Mouse (Mus musculus): ENCODE measurements around the gene Apod. TPM values are rescaled to one million over a fixed set of nuclear protein-coding genes. Genes with fewer than 3 reads are reported as not detected.

Gene Apod
- polyA plus RNA-seq, 1 experiment from 2014 or later = 7.8 TPM

DNA sequence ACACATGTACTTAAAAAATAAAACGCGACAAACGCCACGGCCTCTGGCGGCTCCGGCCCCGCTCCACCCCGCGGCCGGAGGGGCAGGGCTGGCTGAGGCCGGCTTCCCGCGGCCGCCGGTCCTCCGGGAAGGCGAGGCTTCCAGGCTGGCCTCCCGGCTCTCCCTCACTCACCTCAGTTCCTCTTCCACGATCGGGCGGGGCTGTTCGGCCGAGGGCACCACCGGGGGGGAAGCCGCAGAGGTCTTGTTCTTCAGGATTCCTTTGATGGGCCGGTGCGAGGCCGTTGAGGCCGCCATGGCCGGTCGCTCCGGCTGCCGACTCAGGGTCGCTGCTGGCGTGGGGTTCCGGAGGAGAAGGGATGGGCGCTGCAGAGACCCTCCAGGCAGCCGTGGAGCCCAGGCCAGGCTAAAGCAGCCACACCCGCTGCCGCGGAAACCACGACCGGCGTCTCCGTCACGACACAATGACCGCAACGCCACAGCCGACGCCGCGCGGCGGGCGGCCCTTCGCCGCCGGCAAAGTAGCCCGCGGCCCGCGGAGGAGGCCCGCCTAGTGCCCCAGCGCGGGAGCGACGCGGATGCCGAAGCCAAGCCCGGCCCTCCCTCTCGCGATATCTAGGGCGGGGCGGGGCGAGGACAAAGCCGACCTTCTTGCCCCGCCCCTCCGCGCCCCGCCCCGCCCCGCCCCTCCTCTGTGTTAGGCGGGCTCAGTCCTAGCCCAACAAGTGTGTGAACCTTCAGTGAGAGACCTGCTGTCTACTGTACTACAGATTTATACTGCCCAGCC, 39.7 kb downstream of the Apod start, which contains the start of gene Ppp1r2:
Gene Ppp1r2 (minus strand): TSS at position 604 of the 787 bp plus-strand sequence.
- peak within 1 kb of the TSS; percentile 86 for H3K27ac ChIP-seq (replicated peaks; ENCODE audit: low read depth, low read length)
- peak within 1 kb of the TSS; percentile 66 for H3K4me2 ChIP-seq (ENCODE audit: low read depth, severe bottlenecking)
- ATAC-seq (ENCODE audit: insufficient number of reproducible peaks, low FRiP score, low TSS enrichment, low read depth) (peak; percentile 91), DNase-seq (ENCODE audit: low spot score) (peak; percentile 94)
- peak within 1 kb of the TSS; percentile 95 for H3K9ac ChIP-seq (ENCODE audit: low read length)
- H3K36me3 ChIP-seq (ENCODE audit: control insufficient read depth, insufficient read depth, low read length) = peaks cover 2% of the 10 kb centered on the region; the same call in 1 of the 2 replicates
- peaks cover 14% of the 10 kb centered on the region; the same call in 1 of the 2 replicates for H3K4me1 ChIP-seq (ENCODE audit: control insufficient read depth, insufficient read depth, low read length)
- WGBS = under 1% methylated on average over 73 of the region's 83 CpGs
- H3K9me3 ChIP-seq (ENCODE audit: control insufficient read depth, low read length) = no peaks in the 10 kb centered on the region
- peak within 1 kb of the TSS; percentile 96 for H3K4me3 ChIP-seq (ENCODE audit: low read depth, low read length)
- H3K27me3 ChIP-seq (ENCODE audit: control insufficient read depth, insufficient read depth, low read length) = no peaks in the 10 kb centered on the region

DNA sequence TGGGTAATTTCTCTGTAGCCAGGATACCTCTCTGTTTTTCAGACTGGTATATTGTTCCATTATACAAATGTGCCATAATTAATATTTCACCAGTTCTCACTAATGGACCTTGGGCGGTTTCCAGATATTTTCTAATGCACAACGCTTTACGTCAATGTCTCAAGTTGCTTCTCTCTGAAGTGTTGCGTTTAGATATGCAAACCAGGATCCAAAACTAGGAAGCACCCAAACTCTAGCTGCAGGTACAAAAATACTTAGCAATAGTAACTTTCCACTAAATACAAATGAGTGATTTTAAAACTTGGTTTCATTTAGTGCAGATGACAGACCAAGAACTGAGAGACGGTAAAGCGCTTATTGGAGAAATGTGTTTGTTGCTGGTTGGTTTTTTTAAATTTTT, 40.5 kb downstream of the Apod start:
- peaks cover 14% of the 10 kb centered on the region; the same call in 1 of the 2 replicates for H3K4me1 ChIP-seq (ENCODE audit: control insufficient read depth, insufficient read depth, low read length)
- no peak overlapping the region for H3K27ac ChIP-seq (replicated peaks; ENCODE audit: low read depth, low read length)
- peaks cover 2% of the 10 kb centered on the region; the same call in 1 of the 2 replicates for H3K36me3 ChIP-seq (ENCODE audit: control insufficient read depth, insufficient read depth, low read length)
- peak overlapping the region; percentile 66 for H3K4me2 ChIP-seq (ENCODE audit: low read depth, severe bottlenecking)
- H3K4me3 ChIP-seq (ENCODE audit: low read depth, low read length) = peak overlapping the region; percentile 96
- peak overlapping the region; percentile 95 for H3K9ac ChIP-seq (ENCODE audit: low read length)
- DNase-seq (ENCODE audit: low spot score) (no peak), ATAC-seq (ENCODE audit: insufficient number of reproducible peaks, low FRiP score, low TSS enrichment, low read depth) (no peak)
- 7% methylated on average over 6 of the region's 6 CpGs for WGBS
- no peaks in the 10 kb centered on the region for H3K27me3 ChIP-seq (ENCODE audit: control insufficient read depth, insufficient read depth, low read length)
- no peaks in the 10 kb centered on the region for H3K9me3 ChIP-seq (ENCODE audit: control insufficient read depth, low read length)

DNA sequence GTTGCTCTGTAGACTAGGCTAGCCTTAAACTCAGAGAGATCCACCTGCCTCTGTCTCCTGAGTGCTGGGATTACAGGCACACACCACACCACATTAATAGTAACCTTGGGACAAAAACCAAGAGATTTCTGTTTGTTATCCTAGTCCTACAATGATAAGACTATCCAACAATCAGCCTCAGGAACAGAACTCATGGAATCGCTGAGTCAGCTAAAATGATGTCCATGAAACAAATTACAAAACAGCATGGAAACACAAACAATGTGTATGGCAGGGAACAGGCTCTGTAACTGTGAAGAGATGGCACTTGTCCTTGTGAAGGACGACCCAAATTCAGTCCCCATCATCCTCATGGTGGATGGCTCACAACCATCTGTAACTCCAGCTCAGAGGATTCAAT, 47.9 kb downstream of the Apod start:
- ATAC-seq (ENCODE audit: insufficient number of reproducible peaks, low FRiP score, low TSS enrichment, low read depth) = no peak
- Histone ChIP-seq H3K4me2 (ENCODE audit: low read depth, severe bottlenecking) (no peak overlapping the region), H3K4me3 (ENCODE audit: low read depth, low read length) (no peak overlapping the region), H3K4me1 (ENCODE audit: control insufficient read depth, insufficient read depth, low read length) (no peaks in the 10 kb centered on the region), H3K27ac (replicated peaks; ENCODE audit: low read depth, low read length) (no peak overlapping the region), H3K9ac (ENCODE audit: low read length) (no peak overlapping the region), H3K36me3 (ENCODE audit: control insufficient read depth, insufficient read depth, low read length) (peaks cover 2% of the 10 kb centered on the region; the same call in 1 of the 2 replicates), H3K27me3 (ENCODE audit: control insufficient read depth, insufficient read depth, low read length) (no peaks in the 10 kb centered on the region), H3K9me3 (ENCODE audit: control insufficient read depth, low read length) (no peaks in the 10 kb centered on the region)
- DNase-seq (ENCODE audit: low spot score) = no peak
- 87% methylated on average over 2 of the region's 2 CpGs for WGBS

DNA sequence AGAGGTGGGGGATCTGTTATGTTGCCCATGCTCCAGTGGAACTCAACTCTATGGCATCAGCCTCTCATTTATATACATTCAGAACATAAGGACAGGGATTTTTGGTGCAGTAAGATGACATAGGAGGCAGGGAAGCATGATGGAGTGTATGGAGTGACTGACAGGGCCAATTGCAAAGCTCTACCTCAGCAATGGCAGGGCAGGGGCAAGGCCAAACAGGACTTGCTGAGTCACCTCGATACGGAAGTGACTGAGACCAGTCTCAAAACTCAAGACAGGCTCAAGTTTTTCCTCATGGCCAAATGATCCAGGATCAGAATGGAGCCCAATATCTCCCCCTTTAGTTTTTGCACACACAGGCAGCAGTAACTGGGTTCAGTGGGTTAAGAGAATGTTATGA, 58.5 kb downstream of the Apod start:
- Histone ChIP-seq H3K9ac (ENCODE audit: low read length) (no peak overlapping the region), H3K4me1 (ENCODE audit: control insufficient read depth, insufficient read depth, low read length) (no peaks in the 10 kb centered on the region), H3K27me3 (ENCODE audit: control insufficient read depth, insufficient read depth, low read length) (no peaks in the 10 kb centered on the region), H3K36me3 (ENCODE audit: control insufficient read depth, insufficient read depth, low read length) (peaks cover 4% of the 10 kb centered on the region; the same call in 1 of the 2 replicates), H3K4me3 (ENCODE audit: low read depth, low read length) (no peak overlapping the region), H3K9me3 (ENCODE audit: control insufficient read depth, low read length) (no peaks in the 10 kb centered on the region), H3K27ac (replicated peaks; ENCODE audit: low read depth, low read length) (no peak overlapping the region), H3K4me2 (ENCODE audit: low read depth, severe bottlenecking) (no peak overlapping the region)
- no peak for DNase-seq (ENCODE audit: low spot score)
- 94% methylated on average over 2 of the region's 2 CpGs for WGBS
- ATAC-seq (ENCODE audit: insufficient number of reproducible peaks, low FRiP score, low TSS enrichment, low read depth) = no peak

DNA sequence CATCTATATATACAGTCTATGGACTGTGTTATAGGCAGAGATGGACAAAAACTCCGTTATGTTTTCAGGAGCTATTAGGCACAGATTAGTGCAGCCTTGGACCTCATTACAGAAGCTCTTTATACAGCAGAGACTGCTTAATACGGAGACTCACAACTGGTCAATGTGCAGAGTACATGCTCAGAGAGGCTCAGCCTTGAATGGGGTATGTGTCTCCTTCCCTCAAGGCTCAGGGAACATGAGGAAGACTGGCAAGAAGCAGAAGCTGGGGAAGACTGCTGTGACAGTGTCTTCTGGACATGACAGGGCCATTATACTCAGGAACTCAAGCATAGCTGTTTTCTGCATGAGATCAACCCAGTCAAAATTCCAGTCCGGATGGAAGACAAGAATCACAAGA, 58.9 kb downstream of the Apod start:
- ATAC-seq (ENCODE audit: insufficient number of reproducible peaks, low FRiP score, low TSS enrichment, low read depth) = no peak
- WGBS = 92% methylated on average over 3 of the region's 3 CpGs
- H3K4me2 ChIP-seq (ENCODE audit: low read depth, severe bottlenecking) = no peak overlapping the region
- H3K36me3 ChIP-seq (ENCODE audit: control insufficient read depth, insufficient read depth, low read length) = peaks cover 2% of the 10 kb centered on the region; the same call in 1 of the 2 replicates
- no peaks in the 10 kb centered on the region for H3K9me3 ChIP-seq (ENCODE audit: control insufficient read depth, low read length)
- H3K9ac ChIP-seq (ENCODE audit: low read length) = no peak overlapping the region
- no peak overlapping the region for H3K27ac ChIP-seq (replicated peaks; ENCODE audit: low read depth, low read length)
- H3K27me3 ChIP-seq (ENCODE audit: control insufficient read depth, insufficient read depth, low read length) = no peaks in the 10 kb centered on the region
- no peaks in the 10 kb centered on the region for H3K4me1 ChIP-seq (ENCODE audit: control insufficient read depth, insufficient read depth, low read length)
- DNase-seq (ENCODE audit: low spot score) = no peak
- no peak overlapping the region for H3K4me3 ChIP-seq (ENCODE audit: low read depth, low read length)

DNA sequence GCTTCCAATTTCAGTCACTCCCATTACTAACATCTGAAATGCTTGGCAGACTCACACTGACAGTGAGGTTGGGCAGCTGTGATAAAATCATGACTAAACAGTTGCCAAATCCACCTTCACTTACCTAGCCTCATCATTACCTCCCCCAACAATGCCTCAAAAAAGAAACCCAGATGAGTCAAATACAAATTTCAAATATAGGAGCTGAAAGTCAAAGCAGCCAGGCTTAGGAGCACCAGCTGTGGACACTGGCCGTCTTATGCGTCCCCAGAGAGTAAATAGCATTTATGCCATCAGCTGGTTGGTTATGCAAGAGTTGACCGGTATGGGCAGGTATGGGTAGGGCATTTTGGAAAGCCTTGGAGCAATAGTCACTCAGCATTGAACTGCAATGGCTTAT, 65.2 kb downstream of the Apod start:
- H3K27me3 ChIP-seq (ENCODE audit: control insufficient read depth, insufficient read depth, low read length) = no peaks in the 10 kb centered on the region
- H3K9me3 ChIP-seq (ENCODE audit: control insufficient read depth, low read length) = no peaks in the 10 kb centered on the region
- no peaks in the 10 kb centered on the region for H3K4me1 ChIP-seq (ENCODE audit: control insufficient read depth, insufficient read depth, low read length)
- no peaks in the 10 kb centered on the region; the same call in 1 of the 2 replicates for H3K36me3 ChIP-seq (ENCODE audit: control insufficient read depth, insufficient read depth, low read length)
- no peak overlapping the region for H3K4me3 ChIP-seq (ENCODE audit: low read depth, low read length)
- ATAC-seq (ENCODE audit: insufficient number of reproducible peaks, low FRiP score, low TSS enrichment, low read depth) = no peak
- WGBS = 87% methylated on average over 3 of the region's 3 CpGs
- H3K27ac ChIP-seq (replicated peaks; ENCODE audit: low read depth, low read length) = no peak overlapping the region
- no peak overlapping the region for H3K4me2 ChIP-seq (ENCODE audit: low read depth, severe bottlenecking)
- peak; percentile 14 for DNase-seq (ENCODE audit: low spot score)
- no peak overlapping the region for H3K9ac ChIP-seq (ENCODE audit: low read length)

DNA sequence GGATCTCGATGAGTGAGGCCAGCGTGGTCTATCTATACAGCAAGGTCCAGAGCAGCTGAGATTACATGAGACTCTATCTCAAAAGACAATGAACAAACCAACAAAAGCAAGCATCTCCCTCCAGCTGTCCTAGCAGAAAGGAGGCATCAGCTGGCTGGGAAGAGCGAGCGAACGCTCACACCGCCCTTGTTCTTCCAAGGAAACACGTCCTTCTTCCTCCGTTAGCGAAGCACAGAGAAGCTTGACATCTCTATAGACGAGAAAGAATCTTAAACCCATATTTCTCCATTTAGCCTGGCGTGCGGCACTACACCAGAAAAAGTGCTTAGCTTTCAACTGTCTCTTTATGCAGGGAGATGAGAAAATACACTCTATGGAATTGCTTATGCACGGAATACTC, 65.9 kb downstream of the Apod start:
- Histone ChIP-seq H3K4me1 (ENCODE audit: control insufficient read depth, insufficient read depth, low read length) (no peaks in the 10 kb centered on the region), H3K4me3 (ENCODE audit: low read depth, low read length) (no peak overlapping the region), H3K27ac (replicated peaks; ENCODE audit: low read depth, low read length) (no peak overlapping the region), H3K9ac (ENCODE audit: low read length) (no peak overlapping the region), H3K9me3 (ENCODE audit: control insufficient read depth, low read length) (no peaks in the 10 kb centered on the region), H3K36me3 (ENCODE audit: control insufficient read depth, insufficient read depth, low read length) (no peaks in the 10 kb centered on the region; the same call in 1 of the 2 replicates), H3K4me2 (ENCODE audit: low read depth, severe bottlenecking) (no peak overlapping the region), H3K27me3 (ENCODE audit: control insufficient read depth, insufficient read depth, low read length) (no peaks in the 10 kb centered on the region)
- DNase-seq (ENCODE audit: low spot score) = peak; percentile 16
- no peak for ATAC-seq (ENCODE audit: insufficient number of reproducible peaks, low FRiP score, low TSS enrichment, low read depth)
- 93% methylated on average over 13 of the region's 13 CpGs for WGBS

DNA sequence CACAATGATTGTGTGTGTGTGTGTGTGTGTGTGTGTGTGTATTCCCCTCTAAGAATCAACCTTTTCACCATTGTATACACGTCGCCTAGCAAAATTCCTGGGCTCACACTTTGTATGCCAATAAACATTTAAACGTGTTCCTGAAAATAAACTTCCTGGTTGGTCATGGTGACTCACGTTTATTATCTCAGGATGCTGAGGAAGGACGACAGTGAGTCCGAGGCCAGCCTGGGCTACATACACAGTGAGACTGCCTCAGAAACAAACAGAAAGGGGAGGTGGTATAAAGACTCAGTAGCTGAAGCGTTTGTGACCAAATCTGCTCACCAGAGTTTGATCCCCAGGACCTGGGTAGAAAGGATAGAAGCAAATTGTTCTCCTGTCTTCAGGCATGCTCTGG, 67.2 kb downstream of the Apod start:
- ATAC-seq (ENCODE audit: insufficient number of reproducible peaks, low FRiP score, low TSS enrichment, low read depth) = no peak
- 80% methylated on average over 7 of the region's 7 CpGs for WGBS
- H3K4me3 ChIP-seq (ENCODE audit: low read depth, low read length) = no peak overlapping the region
- no peak overlapping the region for H3K27ac ChIP-seq (replicated peaks; ENCODE audit: low read depth, low read length)
- DNase-seq (ENCODE audit: low spot score) = peak; percentile 8
- H3K9ac ChIP-seq (ENCODE audit: low read length) = no peak overlapping the region
- no peaks in the 10 kb centered on the region for H3K27me3 ChIP-seq (ENCODE audit: control insufficient read depth, insufficient read depth, low read length)
- no peaks in the 10 kb centered on the region for H3K4me1 ChIP-seq (ENCODE audit: control insufficient read depth, insufficient read depth, low read length)
- no peaks in the 10 kb centered on the region for H3K9me3 ChIP-seq (ENCODE audit: control insufficient read depth, low read length)
- H3K36me3 ChIP-seq (ENCODE audit: control insufficient read depth, insufficient read depth, low read length) = no peaks in the 10 kb centered on the region; the same call in 1 of the 2 replicates
- H3K4me2 ChIP-seq (ENCODE audit: low read depth, severe bottlenecking) = no peak overlapping the region

Measured in limb, embryonic 11.5 days (tissue).